Mouse (Mus musculus) MEL (cell line): ENCODE results near the gene Upk2. TPM values are rescaled to one million over a fixed set of nuclear protein-coding genes. Genes with fewer than 3 reads are reported as not detected.
"Not testable (repeated sequence)": the region's sequence is repeated elsewhere in the genome, so short reads cannot be mapped to it uniquely, and the experiment has no call there.

Source experiments
- DNase-seq: peaks from one replicate; pipeline ENCODE4 v3.0.0; 2011; ENCODE audit warnings: low read depth, low spot score
- H3K27ac ChIP-seq: 2 replicates; pipeline ENCODE4 v1.5.1; 2012; ENCODE audit warnings: low read depth, mild to moderate bottlenecking, control low read depth, low read length, moderate library complexity; ENCODE audit not compliant: control insufficient read depth
- H3K27me3 ChIP-seq, 2 experiments: fragments of 150-350 bp in 1 of 2; sonication (generic) in 1 of 2; 2 replicates each; pipeline ENCODE4 v1.6.1; 2012; ENCODE audit warnings: low read length in 2 of 2, mild to moderate bottlenecking in 2 of 2, improper control_type of control experiment in 1 of 2, moderate library complexity in 1 of 2; ENCODE audit not compliant: insufficient read depth in 2 of 2, control insufficient read depth in 1 of 2
- H3K36me3 ChIP-seq, 2 experiments: 2 replicates each; pipeline ENCODE4 v1.6.1; 2012 to 2014; ENCODE audit warnings: low read length in 2 of 2, improper control_type of control experiment in 1 of 2, inconsistent platforms in 1 of 2, mild to moderate bottlenecking in 1 of 2; ENCODE audit not compliant: insufficient read depth in 2 of 2, control insufficient read depth in 1 of 2
- H3K4me1 ChIP-seq, 2 experiments: fragments of 150-350 bp in 1 of 2; sonication (generic) in 1 of 2; 2 replicates each; pipeline ENCODE4 v1.6.1; 2012; ENCODE audit warnings: low read length in 2 of 2, improper control_type of control experiment in 1 of 2, mild to moderate bottlenecking in 1 of 2; ENCODE audit not compliant: insufficient read depth in 2 of 2, control insufficient read depth in 1 of 2
- H3K4me3 ChIP-seq, 2 experiments: fragments of 150-350 bp in 1 of 2; sonication (generic) in 1 of 2; 2 replicates each; pipeline ENCODE4 v1.5.1; 2012; ENCODE audit warnings: low read depth in 2 of 2, low read length in 2 of 2, mild to moderate bottlenecking in 2 of 2, moderate library complexity in 2 of 2, control low read depth in 1 of 2, improper control_type of control experiment in 1 of 2; ENCODE audit not compliant: control insufficient read depth in 1 of 2, insufficient read depth in 1 of 2
- H3K79me2 ChIP-seq: 2 replicates; pipeline ENCODE4 v1.6.1; 2012; ENCODE audit warnings: mild to moderate bottlenecking, low read length, moderate library complexity; ENCODE audit not compliant: control insufficient read depth, poor library complexity, insufficient read depth
- H3K9ac ChIP-seq: 2 replicates; pipeline ENCODE4 v1.6.1; 2012; ENCODE audit warnings: low read depth, mild to moderate bottlenecking, control low read depth, low read length, moderate library complexity; ENCODE audit not compliant: control insufficient read depth, poor library complexity, severe bottlenecking
- H3K9me3 ChIP-seq: fragments of 150-350 bp; sonication (generic); replicated peaks from 2 replicates; pipeline ENCODE4 v1.6.1; 2012; ENCODE audit warnings: mild to moderate bottlenecking, low read length, improper control_type of control experiment, moderate library complexity; ENCODE audit not compliant: insufficient read depth
- CHD1 ChIP-seq: IDR thresholded peaks from 2 replicates; pipeline ENCODE4 v1.6.1; 2012; ENCODE audit warnings: low read depth, mild to moderate bottlenecking, inconsistent platforms, low read length, improper control_type of control experiment
- CTCF ChIP-seq, 3 experiments: IDR thresholded peaks in 2 of 3; conservative IDR thresholded peaks in 1 of 3; 2 replicates each; pipeline ENCODE4 v1.5.1; 2011 to 2012; ENCODE audit warnings: low read length in 3 of 3, low read depth in 2 of 3, mild to moderate bottlenecking in 2 of 3, improper control_type of control experiment in 1 of 3, inconsistent platforms in 1 of 3, mixed read lengths in 1 of 3, moderate library complexity in 1 of 3; ENCODE audit not compliant: control insufficient read depth in 1 of 3, insufficient read depth in 1 of 3, poor library complexity in 1 of 3, severe bottlenecking in 1 of 3
- E2F4 ChIP-seq: IDR thresholded peaks from 2 replicates; pipeline ENCODE4 v1.6.1; 2011; ENCODE audit warnings: low read depth, low read length, improper control_type of control experiment, borderline replicate concordance
- EP300 ChIP-seq, 2 experiments: IDR thresholded peaks; 2 replicates each; pipeline ENCODE4 v1.6.1; 2011; ENCODE audit warnings: improper control_type of control experiment in 2 of 2, low read length in 2 of 2, low read depth in 1 of 2, mild to moderate bottlenecking in 1 of 2
- GABPA ChIP-seq: IDR thresholded peaks from 2 replicates; pipeline ENCODE4 v1.6.1; 2012; ENCODE audit warnings: low read depth, mild to moderate bottlenecking, inconsistent platforms, low read length, improper control_type of control experiment, moderate library complexity
- MAFK ChIP-seq: IDR thresholded peaks from 2 replicates; pipeline ENCODE4 v1.6.1; 2011; ENCODE audit warnings: low read depth, mild to moderate bottlenecking, low read length, improper control_type of control experiment, borderline replicate concordance
- MEF2A ChIP-seq: IDR thresholded peaks from 2 replicates; pipeline ENCODE4 v1.6.1; 2014; ENCODE audit warnings: low read depth, mild to moderate bottlenecking, inconsistent platforms, low read length, improper control_type of control experiment; ENCODE audit not compliant: poor library complexity, insufficient replicate concordance, severe bottlenecking; ENCODE audit errors: extremely low read depth
- MXI1 ChIP-seq: IDR thresholded peaks from 2 replicates; pipeline ENCODE4 v1.6.1; 2011; ENCODE audit warnings: mild to moderate bottlenecking, low read depth, low read length, improper control_type of control experiment
- MYB ChIP-seq: IDR thresholded peaks from 2 replicates; pipeline ENCODE4 v1.6.1; 2011; ENCODE audit warnings: mild to moderate bottlenecking, low read depth, low read length, improper control_type of control experiment
- MYC ChIP-seq: IDR thresholded peaks from 2 replicates; pipeline ENCODE4 v1.6.1; 2011; ENCODE audit warnings: low read depth, mild to moderate bottlenecking, low read length, improper control_type of control experiment, moderate library complexity
- NELFE ChIP-seq: IDR thresholded peaks from 2 replicates; pipeline ENCODE4 v1.6.1; 2011; ENCODE audit warnings: low read depth, low read length, improper control_type of control experiment
- POLR2A ChIP-seq, 2 experiments: IDR thresholded peaks; 2 replicates each; pipeline ENCODE4 v1.6.1; 2011 to 2012; ENCODE audit warnings: low read length in 2 of 2, mild to moderate bottlenecking in 2 of 2, control low read depth in 1 of 2, improper control_type of control experiment in 1 of 2, low read depth in 1 of 2, moderate library complexity in 1 of 2; ENCODE audit not compliant: control insufficient read depth in 1 of 2, insufficient read depth in 1 of 2, poor library complexity in 1 of 2
- POLR2AphosphoS2 ChIP-seq: IDR thresholded peaks from 2 replicates; pipeline ENCODE4 v1.6.1; 2011; ENCODE audit warnings: low read length, improper control_type of control experiment
- RCOR1 ChIP-seq: IDR thresholded peaks from 2 replicates; pipeline ENCODE4 v1.6.1; 2012; ENCODE audit warnings: low read depth, mild to moderate bottlenecking, inconsistent platforms, low read length, improper control_type of control experiment
- SIN3A ChIP-seq: IDR thresholded peaks from 2 replicates; pipeline ENCODE4 v1.6.1; 2012; ENCODE audit warnings: low read length, improper control_type of control experiment, inconsistent platforms
- TBP ChIP-seq: IDR thresholded peaks from 2 replicates; pipeline ENCODE4 v1.8.0; 2011; ENCODE audit warnings: low read depth, low read length, improper control_type of control experiment
- USF1 ChIP-seq: IDR thresholded peaks from 2 replicates; pipeline ENCODE4 v1.6.1; 2014; ENCODE audit warnings: low read depth, mild to moderate bottlenecking, inconsistent platforms, low read length, improper control_type of control experiment, moderate library complexity
- USF2 ChIP-seq, 2 experiments: IDR thresholded peaks; 2 replicates each; pipeline ENCODE4 v1.6.1; 2011 to 2012; ENCODE audit warnings: improper control_type of control experiment in 2 of 2, low read length in 2 of 2, borderline replicate concordance in 1 of 2, inconsistent platforms in 1 of 2, low read depth in 1 of 2, mild to moderate bottlenecking in 1 of 2; ENCODE audit not compliant: insufficient read depth in 1 of 2
- ZKSCAN1 ChIP-seq: IDR thresholded peaks from 2 replicates; pipeline ENCODE4 v1.6.1; 2012; ENCODE audit warnings: low read depth, mild to moderate bottlenecking, inconsistent platforms, low read length, improper control_type of control experiment, moderate library complexity
- ZMIZ1 ChIP-seq: IDR thresholded peaks from 2 replicates; pipeline ENCODE4 v1.6.1; 2012; ENCODE audit warnings: low read depth, mild to moderate bottlenecking, inconsistent platforms, low read length, improper control_type of control experiment, moderate library complexity
- ZNF384 ChIP-seq: IDR thresholded peaks from 2 replicates; pipeline ENCODE4 v1.6.1; 2012; ENCODE audit warnings: low read depth, mild to moderate bottlenecking, inconsistent platforms, low read length, improper control_type of control experiment
- polyA plus RNA-seq, 2 experiments: library from polyadenylated mRNA; stranded (reverse) in 1 of 2; unstranded in 1 of 2; fragments of >175 nt in 1 of 2; fragments of >200 nt in 1 of 2; gene quantifications; 2 replicates each; pipeline versions ENCODE4 v1.2.1 to v1.2.4; 2012; ENCODE audit warnings: low replicate concordance in 2 of 2, low read depth in 1 of 2; ENCODE audit not compliant: insufficient read length in 2 of 2, insufficient read depth in 1 of 2, missing spikeins in 1 of 2
- total RNA-seq: library from RNA; depleted of rRNA; stranded (reverse); fragments of 300-350 nt; gene quantifications from 2 replicates; pipeline ENCODE4 v1.2.3, GENCODE M21; 2012

The Upk2 gene
- total and polyA plus RNA-seq, 3 experiments: not detected

DNA sequence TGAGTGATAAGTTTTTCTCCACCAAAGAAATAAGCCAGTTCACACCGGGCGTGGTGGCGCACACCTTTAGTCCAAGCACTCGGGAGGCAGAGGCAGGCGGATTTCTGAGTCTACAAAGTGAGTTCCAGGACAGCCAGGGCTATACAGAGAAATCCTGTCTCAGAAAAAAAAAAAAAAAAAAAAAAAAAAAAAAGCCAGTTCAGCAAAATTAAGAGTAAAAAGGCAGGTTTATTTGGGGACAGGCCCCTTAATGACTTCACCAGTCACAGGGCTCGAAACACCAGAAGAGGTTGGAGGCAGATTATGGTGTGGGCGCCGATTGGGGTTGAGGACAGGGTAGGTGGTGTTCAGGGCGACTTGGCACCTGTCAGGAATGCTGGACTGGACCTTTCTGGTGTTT, 35.0 kb downstream of the Upk2 start:
- Histone ChIP-seq H3K4me1 (peaks cover 3 to 12% of the 10 kb centered on the region in 2 experiments; a peak in 3 of 4 replicates), H3K36me3 (peaks cover 0 to 21% of the 10 kb centered on the region in 2 experiments; a peak in 2 of 4 replicates), H3K27ac (peak overlapping the region; percentile 83), H3K9ac (peak overlapping the region; percentile 50), H3K4me3 (peak overlapping the region; percentile 23)
- not testable (repeated sequence) for DNase-seq, H3K9me3 ChIP-seq, H3K27me3 ChIP-seq, H3K79me2 ChIP-seq
- TF ChIP-seq POLR2A (IDR thresholded peaks at IDR 0.05; ENCODE audit: control insufficient read depth in 1 of 2, insufficient read depth in 1 of 2, low read depth in 1 of 2, low read length in 2 of 2, poor library complexity in 1 of 2) (0 out of 4 replicates have a peak, but pooled peaks of 1 of the 2 experiments have one; percentile 8), ZNF384 (peak; percentile 85), MAFK (peak; percentile 64; the same call in 1 of the 2 replicates)

DNA sequence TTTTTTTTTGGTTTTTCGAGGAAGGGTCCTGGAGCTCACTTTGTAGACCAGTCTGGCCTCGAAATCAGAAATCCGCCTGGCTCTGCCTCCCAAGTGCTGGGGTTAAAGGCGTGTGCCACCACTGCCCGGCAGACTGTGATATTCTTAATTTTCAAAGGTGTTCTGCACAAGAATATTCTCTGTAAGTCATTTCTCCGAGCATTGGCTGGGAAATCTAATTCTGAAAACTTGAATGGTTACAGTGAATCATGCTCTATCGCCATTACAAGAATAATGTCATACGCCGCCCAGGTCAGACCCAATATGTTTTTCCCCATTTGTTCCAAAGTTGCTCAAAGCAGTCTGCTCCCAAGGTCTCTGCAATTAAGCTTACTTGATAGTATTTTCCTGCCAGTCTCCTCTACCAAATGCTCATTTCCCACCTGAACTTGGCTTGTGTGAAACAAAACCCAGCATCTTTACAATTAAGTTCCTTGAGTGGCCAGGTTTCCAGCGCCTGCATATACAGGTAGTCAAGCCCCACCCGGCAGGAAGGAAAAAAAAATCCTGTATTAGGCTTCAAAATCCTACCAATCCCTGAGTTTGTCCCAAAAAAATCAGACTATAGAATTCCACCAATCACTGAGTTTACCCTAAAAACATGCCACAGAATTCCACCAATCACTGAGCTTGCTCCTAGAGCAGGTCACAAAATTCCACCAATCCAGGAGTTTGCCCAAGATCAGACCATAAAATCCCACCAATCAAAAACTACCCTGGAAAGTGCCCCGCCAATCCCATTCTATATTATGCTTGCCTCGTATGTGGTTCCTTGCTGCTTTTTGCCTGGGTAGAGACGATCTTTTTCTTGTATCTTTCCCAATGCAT, 36.0 kb downstream of the Upk2 start, which contains the start of gene Ccdc84:
Gene Ccdc84 (minus strand): TSS at position 51 of the 867 bp plus-strand sequence.
- peak; percentile 62 for DNase-seq
- TF ChIP-seq USF1 (no peak), USF2 (IDR thresholded peaks at IDR 0.05; ENCODE audit: borderline replicate concordance in 1 of 2, insufficient read depth in 1 of 2, low read depth in 1 of 2, low read length in 2 of 2) (no peak), MYB (no peak), ZNF384 (peak; percentile 9; the same call in 1 of the 2 replicates), EP300 (IDR thresholded peaks at IDR 0.05; ENCODE audit: low read depth in 1 of 2, low read length in 2 of 2) (no peak), MEF2A (no peak), E2F4 (no peak)

GRCm38 (mm10) chr9:44417892-44418363, 36.8 kb downstream of the Upk2 start:
- H3K4me1 ChIP-seq: peaks cover 3 to 14% of the 10 kb centered on the region in 2 experiments; a peak in 3 of 4 replicates
- H3K79me2 ChIP-seq: peaks cover 10% of the 10 kb centered on the region
- no peaks in the 10 kb centered on the region for H3K27me3 ChIP-seq
- peak; percentile 90 for DNase-seq
- peak overlapping the region; percentile 78 for H3K9ac ChIP-seq
- H3K27ac ChIP-seq: peak overlapping the region; percentile 82
- peak overlapping the region; percentile 80 to 95 for H3K4me3 ChIP-seq
- H3K36me3 ChIP-seq: peaks cover 0 to 21% of the 10 kb centered on the region in 2 experiments; a peak in 2 of 4 replicates
- H3K9me3 ChIP-seq: no peaks in the 10 kb centered on the region
- TF ChIP-seq ZMIZ1 (no peak), MAFK (no peak), MYC (peak; percentile 54; the same call in 1 of the 2 replicates), CHD1 (no peak), GABPA (0 out of 2 replicates have a peak, but pooled peaks have one; percentile 41), NELFE (peak; percentile 86), TBP (peak; percentile 70; the same call in 1 of the 2 replicates), POLR2A (IDR thresholded peaks at IDR 0.05; ENCODE audit: control insufficient read depth in 1 of 2, insufficient read depth in 1 of 2, low read depth in 1 of 2, low read length in 2 of 2, poor library complexity in 1 of 2) (peak; percentile 40 to 82; a peak in 3 of 4 replicates), RCOR1 (no peak; the same call in 1 of the 2 replicates), MXI1 (peak; percentile 66), CTCF (IDR thresholded peaks at IDR 0.05 in 2 of 3, conservative IDR thresholded peaks at IDR 0.05 in 1 of 3; ENCODE audit: control insufficient read depth in 1 of 3, insufficient read depth in 1 of 3, low read depth in 2 of 3, low read length in 3 of 3, poor library complexity in 1 of 3, severe bottlenecking in 1 of 3) (peak; percentile 51 to 69 (median 66); a peak in 5 of 6 replicates), ZKSCAN1 (no peak), POLR2AphosphoS2 (peak; percentile 84), EP300 (IDR thresholded peaks at IDR 0.05; ENCODE audit: low read depth in 1 of 2, low read length in 2 of 2) (peak in 1 of 2 experiments; percentile 53; a peak in 2 of 4 replicates), SIN3A (peak; percentile 65)

More for the DNA sequence above, 36.0 kb downstream of the Upk2 start, which contains the start of gene Ccdc84:
- H3K9me3 ChIP-seq: no peaks in the 10 kb centered on the region
- peaks cover 0 to 21% of the 10 kb centered on the region in 2 experiments; a peak in 2 of 4 replicates for H3K36me3 ChIP-seq
- H3K9ac ChIP-seq: peak within 1 kb of the TSS; percentile 78
- peak within 1 kb of the TSS; percentile 83 for H3K27ac ChIP-seq
- no peaks in the 10 kb centered on the region for H3K27me3 ChIP-seq
- peaks cover 3 to 12% of the 10 kb centered on the region in 2 experiments; a peak in 3 of 4 replicates for H3K4me1 ChIP-seq
- peak within 1 kb of the TSS; percentile 80 to 95 for H3K4me3 ChIP-seq
- peaks cover 10% of the 10 kb centered on the region for H3K79me2 ChIP-seq
